Mouse (Mus musculus): ENCODE results near the gene Evi2b. TPM values are rescaled to one million over a fixed set of nuclear protein-coding genes. Genes with fewer than 3 reads are reported as not detected.

The Evi2b gene
- polyA plus RNA-seq, 1 experiment from 2014 or later, result not detected

DNA sequence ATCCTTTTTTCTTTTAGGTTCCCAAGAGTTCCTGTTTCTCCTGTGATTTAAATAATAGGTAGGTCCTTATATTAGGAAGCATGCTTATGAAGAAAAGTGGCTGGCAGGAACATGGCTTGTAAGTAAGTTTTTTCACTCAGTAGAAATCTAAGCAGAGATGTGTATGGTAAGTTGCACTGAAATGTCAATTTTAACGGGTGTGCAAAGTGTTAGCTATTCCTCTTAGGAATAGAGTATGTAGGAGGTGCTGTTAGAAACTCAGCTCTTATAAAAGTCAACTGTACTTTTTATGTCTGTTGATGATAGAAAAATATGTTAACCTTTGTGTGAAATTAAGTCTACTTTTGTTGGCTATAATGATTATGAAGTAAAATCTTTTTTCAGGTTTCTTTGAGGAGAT, 55.5 kb downstream of the Evi2b start:
- Histone ChIP-seq H3K27ac (no peak overlapping the region), H3K36me3 (peaks cover 48% of the 10 kb centered on the region), H3K9ac (replicated peaks) (no peak overlapping the region), H3K4me3 (replicated peaks) (no peak overlapping the region), H3K4me1 (replicated peaks) (no peaks in the 10 kb centered on the region), H3K4me2 (replicated peaks) (no peak overlapping the region), H3K27me3 (no peaks in the 10 kb centered on the region), H3K9me3 (no peaks in the 10 kb centered on the region)
- ATAC-seq, result no peak
- 89% methylated on average over 1 of the region's 1 CpGs for WGBS

Other genes starting within 250 kb of the Evi2b start
- gene Gm9964, start 226.9 kb downstream of the Evi2b start, polyA plus RNA-seq (2015; fragmentation: Nextera tagmentation; extraction: Ambion mirVana), result not detected in 2 replicates
- 7.2 and 8.0 TPM in 2 replicates for gene Nf1, start 184.1 kb downstream of the Evi2b start, polyA plus RNA-seq (2015; fragmentation: Nextera tagmentation; extraction: Ambion mirVana)
- 2.6 and 3.3 TPM in 2 replicates for gene Omg, start 19.7 kb downstream of the Evi2b start, polyA plus RNA-seq (2015; fragmentation: Nextera tagmentation; extraction: Ambion mirVana)
- 0.62 and 1.1 TPM in 2 replicates for gene Evi2, start 6.8 kb upstream of the Evi2b start, polyA plus RNA-seq (2015; fragmentation: Nextera tagmentation; extraction: Ambion mirVana)
- 2.1 and 3.1 TPM in 2 replicates for gene Evi2a, start 6.8 kb upstream of the Evi2b start, polyA plus RNA-seq (2015; fragmentation: Nextera tagmentation; extraction: Ambion mirVana)
- gene Rab11fip4, start 67.5 kb upstream of the Evi2b start, polyA plus RNA-seq (2015; fragmentation: Nextera tagmentation; extraction: Ambion mirVana), result 21.8 and 22.2 TPM in 2 replicates

Measured in midbrain, embryonic 13.5 days (tissue).